Mouse (Mus musculus): ENCODE results near the gene Unc93b1.

The Unc93b1 gene

GRCm38 (mm10) chr19:3988066-3988465 is 53.1 kb downstream of the Unc93b1 start:
- no peak for DNase-seq

GRCm38 (mm10) chr19:3988750-3989149 is 53.8 kb downstream of the Unc93b1 start:
- no peak for DNase-seq

GRCm38 (mm10) chr19:3990804-3991203 is 55.8 kb downstream of the Unc93b1 start:
- DNase-seq: no peak

- no peak for DNase-seq
Measured at GRCm38 (mm10) chr19:3991562-3991961, 56.6 kb downstream of the Unc93b1 start.

- DNase-seq: no peak
Measured at GRCm38 (mm10) chr19:3991966-3992365, 57.0 kb downstream of the Unc93b1 start.

- DNase-seq: no peak
Measured at GRCm38 (mm10) chr19:3992416-3992815, 57.4 kb downstream of the Unc93b1 start, which contains the start of gene Tbx10. Tbx10 (plus strand) TSS chr19:3992752.

- no peak for DNase-seq
Measured at GRCm38 (mm10) chr19:3994932-3995331, 59.9 kb downstream of the Unc93b1 start.

GRCm38 (mm10) chr19:3995505-3995904 is 60.5 kb downstream of the Unc93b1 start:
- DNase-seq: no peak

- DNase-seq: no peak
Measured at GRCm38 (mm10) chr19:3996106-3996505, 61.1 kb downstream of the Unc93b1 start.

- no peak for DNase-seq
Measured at GRCm38 (mm10) chr19:3996747-3997146, 61.8 kb downstream of the Unc93b1 start.

- DNase-seq: no peak
Measured at GRCm38 (mm10) chr19:3997231-3997630, 62.2 kb downstream of the Unc93b1 start.

- no peak for DNase-seq
Measured at GRCm38 (mm10) chr19:3998335-3998734, 63.3 kb downstream of the Unc93b1 start.

All from cerebellum, postnatal 25 days (tissue).